Mouse (Mus musculus): Measurements from ENCODE around the gene Gm28042. TPM values are rescaled to one million over a fixed set of nuclear protein-coding genes. Genes with fewer than 3 reads are reported as not detected.

Gm28042 gene
- total RNA-seq, 2 experiments from 2014 or later: 1.5 to 4.2 TPM

Small RNA genes within 50 kb of the gene (microRNA-seq; reads per million reads assigned to microRNA genes)
- not detected for gene Mir7665

Other genes starting within 250 kb of the Gm28042 start
- gene Rpap1, start 240.0 kb upstream of the Gm28042 start, total RNA-seq (2021): 10 to 100 TPM; 30.0 to 30.8 TPM
- gene Tyro3, start 229.8 kb upstream of the Gm28042 start, total RNA-seq (2021): 10 to 100 TPM; 13.3 to 15.6 TPM
- 10 to 100 TPM; 56.9 to 58.7 TPM for gene Mga, start 130.3 kb upstream of the Gm28042 start, total RNA-seq (2021)
- 10 to 100 TPM; 25.3 to 27.2 TPM for gene Mapkbp1, start 54.8 kb upstream of the Gm28042 start, total RNA-seq (2021)
- 10 to 100 TPM; 15.0 to 16.8 TPM for gene Jmjd7, start within 50 bp of the Gm28042 start, total RNA-seq (2021)
- gene Pla2g4b, start 5.9 kb downstream of the Gm28042 start, total RNA-seq (2021): 1 to 10 TPM; 3.6 to 3.7 TPM
- 10 to 100 TPM; 46.6 to 47.0 TPM for gene Ehd4, start 127.1 kb downstream of the Gm28042 start, total RNA-seq (2021)
- 1 to 10 TPM; 2.2 to 2.9 TPM for gene Pla2g4e, start 217.8 kb downstream of the Gm28042 start, total RNA-seq (2021)

All from adrenal gland, postnatal 4 days (tissue).